Mouse (Mus musculus): ENCODE measurements around the gene Crebrf. TPM values are rescaled to one million over a fixed set of nuclear protein-coding genes. Genes with fewer than 3 reads are reported as not detected.

Gene Crebrf
- polyA plus RNA-seq, 1 experiment from 2014 or later, result 1.8 TPM

DNA sequence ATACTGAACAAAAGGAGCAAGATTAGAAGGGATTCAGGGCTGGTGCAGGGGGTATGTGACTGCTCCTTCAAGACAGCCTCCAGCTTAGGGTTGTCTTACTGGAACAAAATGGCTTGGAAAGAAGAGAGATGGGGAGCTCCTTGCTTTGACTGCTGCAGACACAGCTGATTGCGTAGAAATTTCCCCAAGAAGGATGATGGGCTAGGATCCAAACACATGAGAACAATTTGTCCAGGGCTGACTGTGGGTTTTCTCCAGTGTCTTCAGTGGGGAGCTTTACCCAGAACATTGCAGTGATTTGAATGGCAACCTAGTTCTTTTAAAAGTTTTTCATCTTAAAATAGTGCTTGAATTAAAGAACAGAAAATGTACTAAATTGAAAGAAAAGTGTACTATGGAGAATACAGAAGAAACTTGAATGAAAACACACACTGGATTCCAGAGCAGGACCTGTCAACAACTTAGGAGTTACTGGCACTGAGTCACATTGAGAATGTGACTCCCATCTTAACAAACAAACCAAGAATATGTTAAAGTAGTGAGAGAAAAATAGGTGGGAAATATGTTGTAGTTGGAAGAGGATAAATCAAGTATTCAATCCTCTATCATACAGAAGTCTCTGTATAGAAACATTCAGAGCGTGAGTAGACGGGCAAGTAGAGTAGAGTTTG lies 63.1 kb downstream of the Crebrf start:
- H3K36me3 ChIP-seq (ENCODE audit: control insufficient read depth, insufficient read depth, low read length), result no peaks in the 10 kb centered on the region
- peaks cover 7% of the 10 kb centered on the region; the same call in 1 of the 2 replicates for H3K4me1 ChIP-seq (replicated peaks; ENCODE audit: control insufficient read depth, insufficient read depth, low read length)
- no peak overlapping the region for H3K27ac ChIP-seq (ENCODE audit: low read depth, low read length)
- H3K4me2 ChIP-seq, result no peak overlapping the region
- DNase-seq (ENCODE audit: low spot score), result no peak
- WGBS, result 87% methylated on average over 3 of the region's 3 CpGs
- no peak for ATAC-seq (replicated peaks; ENCODE audit: low FRiP score)
- no peak overlapping the region for H3K9ac ChIP-seq (ENCODE audit: low read depth, low read length)
- no peak overlapping the region for H3K4me3 ChIP-seq (ENCODE audit: low read depth, low read length)
- no peaks in the 10 kb centered on the region; the same call in 1 of the 2 replicates for H3K27me3 ChIP-seq (replicated peaks; ENCODE audit: control insufficient read depth, insufficient read depth, low read length)
- no peaks in the 10 kb centered on the region for H3K9me3 ChIP-seq (ENCODE audit: control insufficient read depth, low read length)

DNA sequence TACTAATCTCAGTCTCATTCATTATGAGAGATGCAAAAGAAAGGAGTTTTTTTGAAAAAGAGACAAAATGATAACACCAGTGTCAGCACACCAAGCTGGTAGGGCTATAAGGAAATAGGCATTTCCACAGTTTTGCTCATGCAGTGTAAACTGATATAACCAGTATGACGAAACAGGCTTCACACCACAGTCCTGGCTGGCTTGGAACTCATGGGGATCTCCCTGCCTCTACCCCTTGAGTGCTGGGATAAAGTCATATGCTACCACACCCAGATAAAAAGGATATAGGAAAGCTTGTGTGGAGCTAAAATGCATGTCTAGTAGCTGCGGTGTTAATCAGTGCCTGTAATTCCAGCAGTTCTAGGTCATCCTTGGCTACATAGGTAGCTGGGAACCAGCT lies 64.0 kb downstream of the Crebrf start:
- no peaks in the 10 kb centered on the region; the same call in 1 of the 2 replicates for H3K27me3 ChIP-seq (replicated peaks; ENCODE audit: control insufficient read depth, insufficient read depth, low read length)
- no peak overlapping the region for H3K4me2 ChIP-seq
- no peaks in the 10 kb centered on the region for H3K9me3 ChIP-seq (ENCODE audit: control insufficient read depth, low read length)
- H3K9ac ChIP-seq (ENCODE audit: low read depth, low read length), result no peak overlapping the region
- H3K36me3 ChIP-seq (ENCODE audit: control insufficient read depth, insufficient read depth, low read length), result peaks cover under 1% of the 10 kb centered on the region; the same call in 1 of the 2 replicates
- H3K27ac ChIP-seq (ENCODE audit: low read depth, low read length), result no peak overlapping the region
- H3K4me3 ChIP-seq (ENCODE audit: low read depth, low read length), result no peak overlapping the region
- 82% methylated on average over 2 of the region's 2 CpGs for WGBS
- peaks cover 7% of the 10 kb centered on the region; the same call in 1 of the 2 replicates for H3K4me1 ChIP-seq (replicated peaks; ENCODE audit: control insufficient read depth, insufficient read depth, low read length)
- ATAC-seq (replicated peaks; ENCODE audit: low FRiP score) (no peak), DNase-seq (ENCODE audit: low spot score) (no peak)

DNA sequence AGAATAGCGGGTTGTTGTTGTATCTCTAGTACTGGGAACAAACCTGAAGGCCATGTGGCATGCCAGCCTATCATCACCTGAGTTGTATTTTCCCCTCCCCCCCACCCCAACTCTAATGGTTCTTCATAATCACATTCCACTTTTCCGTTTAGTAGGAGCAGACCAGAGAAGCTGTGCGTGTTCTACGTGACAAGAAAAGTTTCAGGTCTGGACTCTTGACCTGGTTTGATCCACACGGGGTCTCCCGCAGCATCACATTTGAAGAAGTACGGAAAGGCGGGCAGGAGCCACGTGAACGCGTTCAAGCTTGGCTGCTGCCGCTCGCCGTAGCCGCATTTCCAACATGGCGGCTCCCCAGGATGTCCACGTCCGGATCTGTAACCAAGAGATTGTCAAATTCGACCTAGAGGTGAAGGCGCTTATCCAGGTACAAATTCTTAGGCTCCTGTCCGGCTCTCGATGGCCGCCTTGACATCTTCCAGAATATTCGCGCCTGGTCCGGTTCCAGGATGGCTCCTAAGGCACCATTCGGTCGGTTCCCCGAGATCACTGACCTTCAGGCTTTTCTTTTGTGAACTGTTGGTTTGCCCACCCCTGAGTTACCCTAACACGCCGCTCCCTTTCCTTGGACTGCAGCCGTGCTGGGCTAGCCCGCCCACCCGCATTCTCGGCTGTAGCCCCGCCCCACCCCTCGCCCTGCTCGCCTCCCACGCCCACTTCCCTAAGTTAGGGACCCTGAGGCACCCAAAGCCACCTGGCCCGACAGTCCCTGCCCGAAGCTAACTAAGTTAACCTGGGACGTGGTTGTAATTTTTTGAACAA lies 65.5 kb downstream of the Crebrf start, which contains the start of gene Bnip1:
TSS of gene Bnip1 (plus strand) at position 317 of the 822 bp plus-strand sequence.
- peaks cover 7% of the 10 kb centered on the region; the same call in 1 of the 2 replicates for H3K4me1 ChIP-seq (replicated peaks; ENCODE audit: control insufficient read depth, insufficient read depth, low read length)
- peak within 1 kb of the TSS; percentile 83 for H3K27ac ChIP-seq (ENCODE audit: low read depth, low read length)
- peak within 1 kb of the TSS; percentile 75 for H3K9ac ChIP-seq (ENCODE audit: low read depth, low read length)
- H3K4me2 ChIP-seq, result peak within 1 kb of the TSS; percentile 83
- no peaks in the 10 kb centered on the region; the same call in 1 of the 2 replicates for H3K27me3 ChIP-seq (replicated peaks; ENCODE audit: control insufficient read depth, insufficient read depth, low read length)
- under 1% methylated on average over 42 of the region's 42 CpGs for WGBS
- DNase-seq (ENCODE audit: low spot score) (peak; percentile 80), ATAC-seq (replicated peaks; ENCODE audit: low FRiP score) (peak; percentile 81)
- H3K36me3 ChIP-seq (ENCODE audit: control insufficient read depth, insufficient read depth, low read length), result peaks cover 3% of the 10 kb centered on the region; the same call in 1 of the 2 replicates
- H3K4me3 ChIP-seq (ENCODE audit: low read depth, low read length), result peak within 1 kb of the TSS; percentile 66
- H3K9me3 ChIP-seq (ENCODE audit: control insufficient read depth, low read length), result no peaks in the 10 kb centered on the region

DNA sequence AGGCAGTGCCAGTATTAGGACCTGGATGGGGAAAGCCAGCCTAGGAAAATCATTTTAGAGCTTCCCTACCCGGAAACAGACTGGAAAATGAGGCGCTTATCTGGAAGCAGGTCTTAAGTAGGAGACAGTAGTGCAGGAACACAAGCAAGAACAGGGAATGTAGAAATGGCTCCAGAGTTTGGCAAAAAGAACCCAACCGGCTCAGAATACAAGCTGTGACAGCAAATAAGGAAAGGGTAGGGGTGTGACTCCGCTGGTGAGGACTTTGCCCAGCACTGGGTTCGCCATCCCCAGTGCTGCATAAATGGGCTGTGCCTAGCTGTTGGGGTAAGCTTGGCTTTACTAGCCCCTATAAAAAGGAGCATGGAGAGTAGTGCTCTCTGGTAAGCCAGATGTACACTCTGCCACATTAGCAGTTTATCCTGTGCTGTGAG lies 66.2 kb downstream of the Crebrf start:
- DNase-seq (ENCODE audit: low spot score) (no peak), ATAC-seq (replicated peaks; ENCODE audit: low FRiP score) (peak; percentile 53)
- 13% methylated on average over 5 of the region's 5 CpGs for WGBS
- Histone ChIP-seq H3K27me3 (replicated peaks; ENCODE audit: control insufficient read depth, insufficient read depth, low read length) (no peaks in the 10 kb centered on the region), H3K4me2 (peak overlapping the region; percentile 83), H3K9me3 (ENCODE audit: control insufficient read depth, low read length) (no peaks in the 10 kb centered on the region), H3K4me3 (ENCODE audit: low read depth, low read length) (peak overlapping the region; percentile 66), H3K27ac (ENCODE audit: low read depth, low read length) (peak overlapping the region; percentile 83), H3K9ac (ENCODE audit: low read depth, low read length) (peak overlapping the region; percentile 75), H3K4me1 (replicated peaks; ENCODE audit: control insufficient read depth, insufficient read depth, low read length) (peaks cover 7% of the 10 kb centered on the region; the same call in 1 of the 2 replicates), H3K36me3 (ENCODE audit: control insufficient read depth, insufficient read depth, low read length) (peaks cover 3% of the 10 kb centered on the region; the same call in 1 of the 2 replicates)

DNA sequence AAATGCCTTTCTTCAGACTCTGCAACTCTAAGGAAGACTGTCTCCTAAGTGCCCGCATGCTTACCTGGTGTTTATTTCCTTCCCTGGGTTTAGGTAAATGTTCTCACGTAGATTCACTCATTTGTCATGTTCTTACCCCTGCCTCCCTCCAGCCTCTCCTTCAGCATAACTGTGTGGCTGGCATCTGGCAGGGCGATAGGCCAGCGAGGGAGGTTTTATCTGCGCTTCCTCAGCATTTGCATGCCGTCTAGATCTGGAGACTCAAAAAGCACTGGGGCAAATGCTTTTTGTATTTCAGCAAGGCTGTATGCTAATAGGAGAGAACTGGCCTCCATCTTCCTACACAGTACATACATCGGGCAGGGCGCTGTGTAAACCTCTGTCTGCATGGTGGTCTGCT lies 69.1 kb downstream of the Crebrf start:
- Histone ChIP-seq H3K36me3 (ENCODE audit: control insufficient read depth, insufficient read depth, low read length) (peaks cover 17% of the 10 kb centered on the region), H3K4me2 (no peak overlapping the region), H3K9me3 (ENCODE audit: control insufficient read depth, low read length) (no peaks in the 10 kb centered on the region), H3K9ac (ENCODE audit: low read depth, low read length) (no peak overlapping the region), H3K4me3 (ENCODE audit: low read depth, low read length) (no peak overlapping the region), H3K4me1 (replicated peaks; ENCODE audit: control insufficient read depth, insufficient read depth, low read length) (peaks cover 7% of the 10 kb centered on the region; the same call in 1 of the 2 replicates), H3K27me3 (replicated peaks; ENCODE audit: control insufficient read depth, insufficient read depth, low read length) (no peaks in the 10 kb centered on the region), H3K27ac (ENCODE audit: low read depth, low read length) (no peak overlapping the region)
- WGBS, result 86% methylated on average over 8 of the region's 8 CpGs
- no peak for ATAC-seq (replicated peaks; ENCODE audit: low FRiP score)
- peak; percentile 17 for DNase-seq (ENCODE audit: low spot score)

DNA sequence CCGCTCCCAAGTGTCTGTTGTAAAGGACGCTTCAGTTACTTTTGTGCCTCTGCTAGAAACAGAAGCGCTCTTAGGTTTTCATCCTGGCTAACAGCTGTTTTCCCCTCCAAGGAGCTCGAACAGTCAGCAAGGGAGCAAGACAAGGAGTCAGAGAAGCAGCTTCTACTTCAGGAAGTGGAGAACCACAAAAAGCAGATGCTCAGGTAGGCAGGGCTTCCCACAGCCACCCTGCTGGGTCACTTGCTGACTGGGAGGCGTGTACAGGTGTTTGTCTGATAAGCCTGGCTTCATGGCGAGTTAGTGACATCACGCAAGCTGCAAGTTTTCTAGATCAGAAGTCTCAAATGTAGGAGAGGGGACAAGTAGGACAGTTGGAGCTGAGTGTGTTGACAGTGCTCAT lies 71.1 kb downstream of the Crebrf start:
- no peak overlapping the region for H3K27ac ChIP-seq (ENCODE audit: low read depth, low read length)
- no peak overlapping the region for H3K4me3 ChIP-seq (ENCODE audit: low read depth, low read length)
- peaks cover 5% of the 10 kb centered on the region; the same call in 1 of the 2 replicates for H3K4me1 ChIP-seq (replicated peaks; ENCODE audit: control insufficient read depth, insufficient read depth, low read length)
- no peak overlapping the region for H3K9ac ChIP-seq (ENCODE audit: low read depth, low read length)
- H3K36me3 ChIP-seq (ENCODE audit: control insufficient read depth, insufficient read depth, low read length), result peaks cover 28% of the 10 kb centered on the region
- H3K9me3 ChIP-seq (ENCODE audit: control insufficient read depth, low read length), result no peaks in the 10 kb centered on the region
- no peaks in the 10 kb centered on the region for H3K27me3 ChIP-seq (replicated peaks; ENCODE audit: control insufficient read depth, insufficient read depth, low read length)
- WGBS, result 85% methylated on average over 7 of the region's 7 CpGs
- ATAC-seq (replicated peaks; ENCODE audit: low FRiP score) (no peak), DNase-seq (ENCODE audit: low spot score) (peak; percentile 26)
- no peak overlapping the region for H3K4me2 ChIP-seq

DNA sequence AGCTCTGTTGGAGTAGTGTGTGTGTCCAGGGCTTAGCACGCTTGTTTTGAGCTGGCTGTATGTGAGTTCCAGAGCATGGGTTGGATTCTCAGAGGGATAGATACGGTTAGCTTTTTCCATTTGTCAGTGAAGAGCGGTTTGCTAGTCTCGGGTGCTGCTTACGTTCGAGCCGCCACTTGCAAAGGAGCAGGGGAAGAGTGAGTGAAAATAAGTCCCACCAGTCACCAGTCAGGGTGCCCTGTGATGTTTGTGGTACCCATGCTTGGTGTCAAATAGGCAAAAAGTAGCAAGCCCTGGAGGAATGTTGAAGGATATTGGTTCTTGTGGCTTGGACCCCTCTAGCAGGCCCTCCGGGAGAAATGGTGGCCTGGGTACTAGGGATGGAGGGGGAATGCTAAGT lies 73.5 kb downstream of the Crebrf start:
- H3K27me3 ChIP-seq (replicated peaks; ENCODE audit: control insufficient read depth, insufficient read depth, low read length), result no peaks in the 10 kb centered on the region
- no peak overlapping the region for H3K27ac ChIP-seq (ENCODE audit: low read depth, low read length)
- no peaks in the 10 kb centered on the region for H3K4me1 ChIP-seq (replicated peaks; ENCODE audit: control insufficient read depth, insufficient read depth, low read length)
- ATAC-seq (replicated peaks; ENCODE audit: low FRiP score), result no peak
- H3K9me3 ChIP-seq (ENCODE audit: control insufficient read depth, low read length), result no peaks in the 10 kb centered on the region
- WGBS, result 91% methylated on average over 8 of the region's 8 CpGs
- no peak overlapping the region for H3K9ac ChIP-seq (ENCODE audit: low read depth, low read length)
- peaks cover 36% of the 10 kb centered on the region for H3K36me3 ChIP-seq (ENCODE audit: control insufficient read depth, insufficient read depth, low read length)
- no peak overlapping the region for H3K4me2 ChIP-seq
- no peak overlapping the region for H3K4me3 ChIP-seq (ENCODE audit: low read depth, low read length)
- no peak for DNase-seq (ENCODE audit: low spot score)

DNA sequence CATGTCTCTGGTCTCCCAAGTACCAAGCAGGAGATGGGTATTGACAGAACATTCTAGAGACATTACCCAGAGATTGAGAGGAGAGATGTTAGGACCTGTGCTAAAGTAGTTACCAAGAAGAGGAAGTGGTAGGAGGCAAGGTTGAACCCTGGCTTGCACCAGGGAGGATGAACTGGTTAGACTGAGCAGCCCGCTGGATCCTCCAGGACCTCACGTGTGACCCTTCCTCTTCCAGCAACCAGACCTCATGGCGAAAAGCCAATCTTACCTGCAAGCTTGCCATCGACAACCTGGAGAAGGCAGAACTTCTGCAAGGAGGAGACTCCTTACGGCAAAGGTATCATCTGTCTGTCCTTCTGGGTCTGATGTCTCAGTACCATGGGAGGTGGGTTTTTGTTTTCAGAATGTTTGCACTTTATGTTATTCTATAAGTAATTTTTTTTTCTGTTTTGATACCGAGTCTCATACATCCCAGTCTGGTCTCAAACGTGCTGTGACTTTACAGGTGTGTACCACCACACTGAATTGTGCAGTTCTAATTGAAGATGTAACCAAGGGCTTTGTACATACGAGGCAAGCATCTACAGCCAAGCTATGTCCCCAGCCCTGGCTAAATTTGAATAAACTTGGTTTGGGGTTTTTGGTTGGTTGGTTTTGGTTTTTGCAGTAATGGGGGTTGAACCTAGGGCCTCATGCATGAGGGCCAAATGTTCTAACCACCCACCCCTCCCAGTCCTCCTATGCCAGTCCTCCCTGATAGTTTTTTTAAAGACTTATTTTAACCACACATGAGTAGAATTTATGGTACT lies 74.2 kb downstream of the Crebrf start:
- DNase-seq (ENCODE audit: low spot score) (no peak), ATAC-seq (replicated peaks; ENCODE audit: low FRiP score) (no peak)
- Histone ChIP-seq H3K4me2 (no peak overlapping the region), H3K36me3 (ENCODE audit: control insufficient read depth, insufficient read depth, low read length) (peaks cover 33% of the 10 kb centered on the region), H3K27me3 (replicated peaks; ENCODE audit: control insufficient read depth, insufficient read depth, low read length) (no peaks in the 10 kb centered on the region), H3K27ac (ENCODE audit: low read depth, low read length) (no peak overlapping the region), H3K4me3 (ENCODE audit: low read depth, low read length) (no peak overlapping the region), H3K9me3 (ENCODE audit: control insufficient read depth, low read length) (no peaks in the 10 kb centered on the region), H3K9ac (ENCODE audit: low read depth, low read length) (no peak overlapping the region), H3K4me1 (replicated peaks; ENCODE audit: control insufficient read depth, insufficient read depth, low read length) (no peaks in the 10 kb centered on the region)
- 91% methylated on average over 8 of the region's 8 CpGs for WGBS
